Mouse (Mus musculus): ENCODE measurements around the gene Gpx4. TPM values are rescaled to one million over a fixed set of nuclear protein-coding genes. Genes with fewer than 3 reads are reported as not detected.

Gene Gpx4
- polyA plus RNA-seq, 1 experiment from 2014 or later: 531 TPM

GRCm38 (mm10) chr10:80081075-80081474 is 34.1 kb downstream of the Gpx4 start:
- WGBS: 81% methylated on average over 3 of the region's 3 CpGs
- no peak for ATAC-seq (ENCODE audit: low FRiP score)

GRCm38 (mm10) chr10:80084817-80085487 is 38.0 kb downstream of the Gpx4 start:
- WGBS: 83% methylated on average over 9 of the region's 9 CpGs
- H3K9me3 ChIP-seq: no peaks in the 10 kb centered on the region

More at GRCm38 (mm10) chr10:80081075-80081474, 34.1 kb downstream of the Gpx4 start:
- Histone ChIP-seq H3K4me1 (replicated peaks) (no peaks in the 10 kb centered on the region), H3K27ac (no peak overlapping the region), H3K27me3 (no peaks in the 10 kb centered on the region), H3K9me3 (no peaks in the 10 kb centered on the region), H3K36me3 (peaks cover 78% of the 10 kb centered on the region), H3K4me3 (no peak overlapping the region), H3K4me2 (no peak overlapping the region), H3K9ac (no peak overlapping the region)

GRCm38 (mm10) chr10:80086847-80087246 is 39.9 kb downstream of the Gpx4 start:
- WGBS: 94% methylated on average over 3 of the region's 3 CpGs
- Histone ChIP-seq H3K27me3 (no peaks in the 10 kb centered on the region), H3K9ac (no peak overlapping the region; the same call in 1 of the 2 replicates), H3K4me2 (no peak overlapping the region), H3K4me3 (no peak overlapping the region), H3K9me3 (no peaks in the 10 kb centered on the region), H3K4me1 (replicated peaks) (no peaks in the 10 kb centered on the region), H3K36me3 (peaks cover 39% of the 10 kb centered on the region), H3K27ac (no peak overlapping the region)
- ATAC-seq (ENCODE audit: low FRiP score): no peak

More at GRCm38 (mm10) chr10:80084817-80085487, 38.0 kb downstream of the Gpx4 start:
- no peaks in the 10 kb centered on the region for H3K4me1 ChIP-seq (replicated peaks)
- no peak overlapping the region for H3K9ac ChIP-seq
- H3K27ac ChIP-seq: no peak overlapping the region
- H3K36me3 ChIP-seq: peaks cover 58% of the 10 kb centered on the region
- ATAC-seq (ENCODE audit: low FRiP score): no peak
- no peaks in the 10 kb centered on the region for H3K27me3 ChIP-seq
- no peak overlapping the region for H3K4me3 ChIP-seq
- no peak overlapping the region for H3K4me2 ChIP-seq

DNA sequence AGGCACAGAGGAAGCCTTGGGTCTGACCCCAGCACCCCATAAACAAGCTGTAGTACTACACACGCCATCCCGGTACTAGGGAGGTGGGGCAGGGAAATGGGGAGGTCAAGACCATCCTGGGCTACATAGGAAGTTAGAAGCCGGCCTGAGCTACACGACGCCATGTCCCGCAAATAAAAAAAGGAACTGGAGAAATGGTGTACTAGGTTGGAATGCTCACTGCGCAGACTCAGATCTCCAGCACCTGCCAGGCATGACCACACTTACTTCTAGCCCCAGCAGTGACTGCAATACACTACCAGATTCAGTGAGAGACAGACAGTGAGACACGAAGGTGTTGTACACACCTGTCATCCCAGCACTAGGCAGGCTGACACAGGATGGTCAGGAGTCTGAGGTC is 40.5 kb downstream of the Gpx4 start:
- Histone ChIP-seq H3K9ac (no peak overlapping the region; the same call in 1 of the 2 replicates), H3K4me3 (no peak overlapping the region), H3K9me3 (no peaks in the 10 kb centered on the region), H3K27me3 (no peaks in the 10 kb centered on the region), H3K36me3 (peaks cover 33% of the 10 kb centered on the region), H3K27ac (no peak overlapping the region), H3K4me2 (no peak overlapping the region), H3K4me1 (replicated peaks) (no peaks in the 10 kb centered on the region)
- 90% methylated on average over 8 of the region's 8 CpGs for WGBS
- no peak for ATAC-seq (ENCODE audit: low FRiP score)

GRCm38 (mm10) chr10:80089146-80089545 is 42.2 kb downstream of the Gpx4 start:
- Histone ChIP-seq H3K4me1 (replicated peaks) (no peaks in the 10 kb centered on the region), H3K4me3 (no peak overlapping the region), H3K27ac (no peak overlapping the region), H3K27me3 (no peaks in the 10 kb centered on the region), H3K9ac (no peak overlapping the region), H3K4me2 (no peak overlapping the region), H3K9me3 (no peaks in the 10 kb centered on the region), H3K36me3 (peaks cover 16% of the 10 kb centered on the region)
- WGBS: 53% methylated on average over 4 of the region's 4 CpGs
- ATAC-seq (ENCODE audit: low FRiP score): no peak

GRCm38 (mm10) chr10:80091527-80091926 is 44.6 kb downstream of the Gpx4 start:
- no peaks in the 10 kb centered on the region for H3K4me1 ChIP-seq (replicated peaks)
- H3K9me3 ChIP-seq: no peaks in the 10 kb centered on the region
- no peak for ATAC-seq (ENCODE audit: low FRiP score)
- WGBS: 95% methylated on average over 6 of the region's 6 CpGs
- no peaks in the 10 kb centered on the region; the same call in 1 of the 2 replicates for H3K36me3 ChIP-seq
- H3K4me2 ChIP-seq: no peak overlapping the region
- no peak overlapping the region for H3K27ac ChIP-seq
- no peaks in the 10 kb centered on the region for H3K27me3 ChIP-seq
- H3K4me3 ChIP-seq: no peak overlapping the region
- 0 out of 2 replicates have a peak overlapping the region, but pooled peaks have one; percentile 19 for H3K9ac ChIP-seq

DNA sequence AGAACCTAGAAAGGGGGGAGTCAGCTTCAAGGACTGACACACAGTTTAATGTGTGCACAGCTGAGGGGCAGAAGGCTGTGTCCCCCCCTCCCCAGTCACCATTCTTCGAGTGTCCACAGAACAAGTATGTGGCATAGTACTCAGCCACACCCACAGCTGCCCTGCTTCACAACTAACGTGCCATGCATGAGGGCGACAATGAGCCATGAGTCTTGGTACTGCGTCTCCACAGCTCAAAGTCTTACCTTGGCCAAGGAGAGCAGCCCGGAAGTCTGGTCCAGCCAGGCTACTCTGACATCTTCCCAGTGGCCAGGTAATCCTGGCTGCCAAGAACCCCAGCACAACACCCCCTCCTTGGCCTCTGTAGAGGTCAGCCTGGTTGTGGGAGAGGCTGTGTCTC is 45.7 kb downstream of the Gpx4 start:
- no peaks in the 10 kb centered on the region for H3K27me3 ChIP-seq
- H3K4me3 ChIP-seq: no peak overlapping the region
- WGBS: 81% methylated on average over 5 of the region's 5 CpGs
- no peaks in the 10 kb centered on the region; the same call in 1 of the 2 replicates for H3K36me3 ChIP-seq
- H3K4me1 ChIP-seq (replicated peaks): peaks cover 7% of the 10 kb centered on the region
- no peak overlapping the region for H3K27ac ChIP-seq
- H3K4me2 ChIP-seq: no peak overlapping the region
- no peaks in the 10 kb centered on the region for H3K9me3 ChIP-seq
- ATAC-seq (ENCODE audit: low FRiP score): no peak
- peak overlapping the region; percentile 35; the same call in 1 of the 2 replicates for H3K9ac ChIP-seq

DNA sequence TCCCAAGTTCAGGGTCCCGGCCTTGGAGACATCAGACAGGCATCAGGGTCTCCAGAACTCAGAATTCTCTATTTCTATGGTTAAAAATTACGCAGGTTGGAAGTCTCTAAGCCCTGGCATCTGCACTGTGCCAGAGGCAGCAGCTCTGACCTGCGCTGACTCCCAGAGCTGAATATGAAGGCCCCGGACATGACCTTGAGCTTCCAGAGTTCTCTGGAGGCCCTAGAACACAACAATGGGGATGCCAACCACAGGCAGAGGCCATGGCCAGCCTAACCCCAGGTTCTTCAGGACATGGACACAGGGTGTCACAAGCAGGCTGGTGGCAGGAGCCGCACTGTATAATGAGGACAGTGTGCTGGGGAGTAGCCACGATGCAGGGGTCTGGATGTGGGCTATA is 47.1 kb downstream of the Gpx4 start:
- no peaks in the 10 kb centered on the region; the same call in 1 of the 2 replicates for H3K36me3 ChIP-seq
- H3K27ac ChIP-seq: no peak overlapping the region
- H3K27me3 ChIP-seq: no peaks in the 10 kb centered on the region
- H3K4me2 ChIP-seq: no peak overlapping the region
- H3K9me3 ChIP-seq: no peaks in the 10 kb centered on the region
- no peak for ATAC-seq (ENCODE audit: low FRiP score)
- 93% methylated on average over 6 of the region's 6 CpGs for WGBS
- H3K4me3 ChIP-seq: no peak overlapping the region
- H3K4me1 ChIP-seq (replicated peaks): peaks cover 7% of the 10 kb centered on the region
- H3K9ac ChIP-seq: no peak overlapping the region; the same call in none of the 2 replicates

GRCm38 (mm10) chr10:80094684-80095083 is 47.7 kb downstream of the Gpx4 start:
- H3K36me3 ChIP-seq: no peaks in the 10 kb centered on the region; the same call in 1 of the 2 replicates
- no peak overlapping the region; the same call in 1 of the 2 replicates for H3K9ac ChIP-seq
- no peak overlapping the region for H3K4me3 ChIP-seq
- peaks cover 9% of the 10 kb centered on the region for H3K4me1 ChIP-seq (replicated peaks)
- no peak overlapping the region for H3K27ac ChIP-seq
- H3K9me3 ChIP-seq: no peaks in the 10 kb centered on the region
- no peaks in the 10 kb centered on the region for H3K27me3 ChIP-seq
- H3K4me2 ChIP-seq: no peak overlapping the region
- ATAC-seq (ENCODE audit: low FRiP score): no peak
- 93% methylated on average over 3 of the region's 3 CpGs for WGBS

DNA sequence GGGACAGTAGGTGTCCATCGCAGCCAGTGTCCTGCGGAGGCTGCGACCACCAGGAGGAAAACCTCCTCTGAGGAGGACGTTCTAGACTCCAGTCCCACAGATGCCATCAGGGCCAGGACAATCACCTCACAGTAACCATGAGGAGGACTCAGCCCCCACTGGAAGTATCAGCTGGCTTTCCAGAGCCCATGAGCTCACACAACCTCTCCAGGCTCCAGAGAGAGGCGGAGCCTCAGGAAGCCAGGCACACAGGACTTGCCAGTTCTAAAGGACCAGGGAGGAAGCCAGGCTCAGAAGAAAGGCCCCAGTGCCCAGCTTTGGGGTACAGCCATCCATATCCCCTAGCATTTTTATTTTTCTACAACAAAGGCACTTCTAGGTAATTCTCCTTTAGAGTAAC is 48.6 kb downstream of the Gpx4 start:
- Histone ChIP-seq H3K4me3 (no peak overlapping the region), H3K27me3 (no peaks in the 10 kb centered on the region), H3K4me1 (replicated peaks) (peaks cover 17% of the 10 kb centered on the region), H3K9ac (no peak overlapping the region), H3K36me3 (no peaks in the 10 kb centered on the region; the same call in 1 of the 2 replicates), H3K27ac (no peak overlapping the region), H3K4me2 (no peak overlapping the region), H3K9me3 (no peaks in the 10 kb centered on the region)
- ATAC-seq (ENCODE audit: low FRiP score): no peak
- WGBS: 89% methylated on average over 5 of the region's 5 CpGs

GRCm38 (mm10) chr10:80097275-80097674 is 50.3 kb downstream of the Gpx4 start:
- Histone ChIP-seq H3K4me3 (no peak overlapping the region), H3K4me2 (no peak overlapping the region), H3K4me1 (replicated peaks) (peaks cover 33% of the 10 kb centered on the region), H3K27ac (no peak overlapping the region), H3K9ac (peak overlapping the region; percentile 29; the same call in 1 of the 2 replicates), H3K27me3 (no peaks in the 10 kb centered on the region), H3K36me3 (no peaks in the 10 kb centered on the region; the same call in 1 of the 2 replicates), H3K9me3 (no peaks in the 10 kb centered on the region)
- WGBS: 26% methylated on average over 6 of the region's 7 CpGs
- ATAC-seq (ENCODE audit: low FRiP score): no peak

GRCm38 (mm10) chr10:80098630-80099029 is 51.7 kb downstream of the Gpx4 start:
- Histone ChIP-seq H3K4me1 (replicated peaks) (peaks cover 37% of the 10 kb centered on the region), H3K9ac (no peak overlapping the region), H3K4me2 (no peak overlapping the region), H3K27ac (no peak overlapping the region), H3K27me3 (no peaks in the 10 kb centered on the region), H3K9me3 (no peaks in the 10 kb centered on the region), H3K36me3 (no peaks in the 10 kb centered on the region; the same call in 1 of the 2 replicates), H3K4me3 (no peak overlapping the region)
- WGBS: 92% methylated on average over 5 of the region's 5 CpGs
- no peak for ATAC-seq (ENCODE audit: low FRiP score)

DNA sequence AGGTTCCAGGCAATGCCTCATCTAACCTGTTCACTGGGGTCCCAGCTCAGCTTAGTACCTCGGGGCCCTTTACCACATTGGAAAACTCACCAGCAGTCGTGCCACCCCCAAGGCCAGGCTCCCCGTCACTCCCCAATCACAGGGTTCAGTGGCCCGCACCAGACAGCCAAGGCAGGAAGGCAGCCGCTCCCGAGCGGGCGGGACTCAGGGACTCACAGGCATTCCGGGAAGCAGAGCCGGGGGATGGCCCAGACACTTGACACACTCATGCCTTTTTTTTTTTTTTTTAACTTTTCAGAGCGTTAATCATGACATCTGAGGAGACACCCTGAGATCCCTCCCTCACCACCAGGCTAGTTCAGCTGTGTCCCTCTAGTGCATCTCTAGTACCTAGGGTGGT is 54.0 kb downstream of the Gpx4 start:
- no peaks in the 10 kb centered on the region for H3K27me3 ChIP-seq
- no peak overlapping the region for H3K27ac ChIP-seq
- 66% methylated on average over 11 of the region's 11 CpGs for WGBS
- H3K9me3 ChIP-seq: no peaks in the 10 kb centered on the region
- H3K9ac ChIP-seq: peak overlapping the region; percentile 93
- no peak for ATAC-seq (ENCODE audit: low FRiP score)
- peaks cover 37% of the 10 kb centered on the region for H3K4me1 ChIP-seq (replicated peaks)
- no peaks in the 10 kb centered on the region; the same call in 1 of the 2 replicates for H3K36me3 ChIP-seq
- 0 out of 2 replicates have a peak overlapping the region, but pooled peaks have one; percentile 89 for H3K4me3 ChIP-seq
- peak overlapping the region; percentile 92 for H3K4me2 ChIP-seq
